Comparison of ENCODE assay signal across 7 mouse cellular contexts in genomic region chr11:75459751-75460102, GRCm38 (mm10). TPM values are rescaled to one million over a fixed set of nuclear protein-coding genes. Genes with fewer than 3 reads are reported as not detected.
DNase-seq lines count a peak whose midpoint lies in the region; ATAC-seq lines count a peak whose summit lies in the region.

No protein-coding gene starts in this region.

- no peaks in the 10 kb centered on the region for H3K36me3 ChIP-seq in neural tube, embryonic 11.5 days (ENCODE audit: control insufficient read depth, insufficient read depth, low read length)
- no peaks in the 10 kb centered on the region for H3K36me3 ChIP-seq in forebrain, embryonic 12.5 days (replicated peaks)
- H3K36me3 ChIP-seq in limb, embryonic 15.5 days, result peaks cover 3% of the 10 kb centered on the region
- no peaks in the 10 kb centered on the region; the same call in 1 of the 2 replicates for H3K36me3 ChIP-seq in stomach, embryonic 14.5 days (ENCODE audit: control insufficient read depth, insufficient read depth, low read length)

- peak overlapping the region; percentile 54 for H3K27ac ChIP-seq in neural tube, embryonic 11.5 days (ENCODE audit: low read depth, low read length)
- peak overlapping the region; percentile 94 for H3K27ac ChIP-seq in forebrain, embryonic 12.5 days
- H3K27ac ChIP-seq in limb, embryonic 15.5 days, result peak overlapping the region; percentile 97
- H3K27ac ChIP-seq in stomach, embryonic 14.5 days (ENCODE audit: low read length), result peak overlapping the region; percentile 97

- peak overlapping the region; percentile 92 for H3K4me2 ChIP-seq in neural tube, embryonic 11.5 days (ENCODE audit: low read depth)
- peak overlapping the region; percentile 97 for H3K4me2 ChIP-seq in forebrain, embryonic 12.5 days
- peak overlapping the region; percentile 70; the same call in 1 of the 2 replicates for H3K4me2 ChIP-seq in limb, embryonic 15.5 days
- peak overlapping the region; percentile 82 for H3K4me2 ChIP-seq in stomach, embryonic 14.5 days (replicated peaks; ENCODE audit: low read depth, low read length)

- H3K9ac ChIP-seq in neural tube, embryonic 11.5 days (ENCODE audit: low read length), result no peak overlapping the region
- H3K9ac ChIP-seq in forebrain, embryonic 12.5 days, result peak overlapping the region; percentile 36; the same call in 1 of the 2 replicates
- no peak overlapping the region for H3K9ac ChIP-seq in limb, embryonic 15.5 days
- H3K9ac ChIP-seq in stomach, embryonic 14.5 days (replicated peaks; ENCODE audit: low read depth, low read length), result no peak overlapping the region

- no peaks in the 10 kb centered on the region for H3K9me3 ChIP-seq in neural tube, embryonic 11.5 days (ENCODE audit: control insufficient read depth, low read length)
- no peaks in the 10 kb centered on the region for H3K9me3 ChIP-seq in forebrain, embryonic 12.5 days
- no peaks in the 10 kb centered on the region for H3K9me3 ChIP-seq in limb, embryonic 15.5 days
- no peaks in the 10 kb centered on the region for H3K9me3 ChIP-seq in stomach, embryonic 14.5 days (ENCODE audit: control insufficient read depth, low read depth, low read length)

- no peak for DNase-seq in neural tube, embryonic 11.5 days (ENCODE audit: low spot score)
- DNase-seq in neural tube, embryonic 10.5 days (ENCODE audit: extremely low spot score, low spot score), result no peak
- DNase-seq in embryo, embryonic 10 days (ENCODE audit: low spot score), result no peak
- no peak for DNase-seq in left cerebral cortex, postnatal 4 days

- intact Hi-C loops in left cerebral cortex, postnatal 4 days (cut with DNase I), result loop anchor here (5.0 kb wide), 1 partner anchor 277 kb away; no protein-coding TSS in a partner anchor

- 25% methylated on average over 5 of the region's 5 CpGs for WGBS in neural tube, embryonic 11.5 days
- WGBS in forebrain, embryonic 12.5 days, result 29% methylated on average over 5 of the region's 5 CpGs
- 33% methylated on average over 5 of the region's 5 CpGs for WGBS in limb, embryonic 15.5 days
- WGBS in stomach, embryonic 14.5 days, result 29% methylated on average over 5 of the region's 5 CpGs

- ATAC-seq in neural tube, embryonic 11.5 days (ENCODE audit: insufficient read depth, low FRiP score, low TSS enrichment), result no peak
- ATAC-seq in forebrain, embryonic 12.5 days (ENCODE audit: low FRiP score), result no peak
- no peak for ATAC-seq in limb, embryonic 15.5 days (ENCODE audit: insufficient number of reproducible peaks, low FRiP score, low TSS enrichment, low read depth)
- ATAC-seq in stomach, embryonic 14.5 days (ENCODE audit: insufficient number of reproducible peaks, insufficient read depth, low FRiP score, low read depth), result no peak

- H3K4me1 ChIP-seq in neural tube, embryonic 11.5 days (ENCODE audit: control insufficient read depth, insufficient read depth, low read length), result peaks cover 23% of the 10 kb centered on the region
- H3K4me1 ChIP-seq in forebrain, embryonic 12.5 days, result peaks cover 32% of the 10 kb centered on the region
- H3K4me1 ChIP-seq in limb, embryonic 15.5 days, result peaks cover 45% of the 10 kb centered on the region
- H3K4me1 ChIP-seq in stomach, embryonic 14.5 days (ENCODE audit: control insufficient read depth, insufficient read depth, low read length), result peaks cover 33% of the 10 kb centered on the region

- H3K4me3 ChIP-seq in neural tube, embryonic 11.5 days (ENCODE audit: low read depth, low read length), result 0 out of 2 replicates have a peak overlapping the region, but pooled peaks have one; percentile 46
- peak overlapping the region; percentile 72 for H3K4me3 ChIP-seq in forebrain, embryonic 12.5 days (replicated peaks)
- H3K4me3 ChIP-seq in limb, embryonic 15.5 days, result no peak overlapping the region
- H3K4me3 ChIP-seq in stomach, embryonic 14.5 days (ENCODE audit: low read depth, low read length), result peak overlapping the region; percentile 79; the same call in 1 of the 2 replicates

- H3K27me3 ChIP-seq in neural tube, embryonic 11.5 days (ENCODE audit: control insufficient read depth, insufficient read depth, low read length), result no peaks in the 10 kb centered on the region
- H3K27me3 ChIP-seq in forebrain, embryonic 12.5 days, result peaks cover 7% of the 10 kb centered on the region; the same call in 1 of the 2 replicates
- no peaks in the 10 kb centered on the region for H3K27me3 ChIP-seq in limb, embryonic 15.5 days
- no peaks in the 10 kb centered on the region for H3K27me3 ChIP-seq in stomach, embryonic 14.5 days (ENCODE audit: control insufficient read depth, insufficient read depth, low read length)

RNA-seq across cellular contexts. Expression of gene Tlcd2, which starts 1.8 kb away (rescaled TPM):
- polyA plus RNA-seq in neural tube, embryonic 11.5 days (2014; fragmentation: Nextera tagmentation; extraction: Ambion mirVana), result 8.7 and 11.0 TPM in 2 replicates
- 4.9 and 7.1 TPM in 2 replicates for polyA plus RNA-seq in forebrain, embryonic 12.5 days (2016; fragmentation: Nextera tagmentation; extraction: Ambion mirVana)
- polyA plus RNA-seq in limb, embryonic 15.5 days (2015; fragmentation: Nextera tagmentation; extraction: Ambion mirVana), result 28.2 and 30.8 TPM in 2 replicates
- 23.3 and 26.3 TPM in 2 replicates for polyA plus RNA-seq in stomach, embryonic 14.5 days (2014; fragmentation: Nextera tagmentation; extraction: Ambion mirVana)
- under 1 TPM; 0.80 to 0.95 TPM for total RNA-seq in left cerebral cortex, postnatal 4 days (2021)

RNA-seq across cellular contexts. Expression of gene Wdr81, which starts 5.2 kb away (rescaled TPM):
- polyA plus RNA-seq in neural tube, embryonic 11.5 days (2014; fragmentation: Nextera tagmentation; extraction: Ambion mirVana), result 5.3 and 6.2 TPM in 2 replicates
- polyA plus RNA-seq in forebrain, embryonic 12.5 days (2016; fragmentation: Nextera tagmentation; extraction: Ambion mirVana), result 7.2 and 8.7 TPM in 2 replicates
- 5.8 and 6.5 TPM in 2 replicates for polyA plus RNA-seq in limb, embryonic 15.5 days (2015; fragmentation: Nextera tagmentation; extraction: Ambion mirVana)
- polyA plus RNA-seq in stomach, embryonic 14.5 days (2014; fragmentation: Nextera tagmentation; extraction: Ambion mirVana), result 4.6 and 5.1 TPM in 2 replicates
- 10 to 100 TPM; 17.6 to 19.1 TPM for total RNA-seq in left cerebral cortex, postnatal 4 days (2021)

RNA-seq across cellular contexts. Expression of gene Serpinf2, which starts 20.3 kb away (rescaled TPM):
- 0.15 and 0.17 TPM in 2 replicates for polyA plus RNA-seq in neural tube, embryonic 11.5 days (2014; fragmentation: Nextera tagmentation; extraction: Ambion mirVana)
- not detected in 2 replicates for polyA plus RNA-seq in forebrain, embryonic 12.5 days (2016; fragmentation: Nextera tagmentation; extraction: Ambion mirVana)
- polyA plus RNA-seq in limb, embryonic 15.5 days (2015; fragmentation: Nextera tagmentation; extraction: Ambion mirVana), result 0.12 and 1.6 TPM in 2 replicates
- polyA plus RNA-seq in stomach, embryonic 14.5 days (2014; fragmentation: Nextera tagmentation; extraction: Ambion mirVana), result 14.9 and 17.2 TPM in 2 replicates
- total RNA-seq in left cerebral cortex, postnatal 4 days (2021), result under 1 TPM in 1 of 2 experiments, not detected in 1; 0.26 TPM

RNA-seq across cellular contexts. Expression of gene Prpf8, which starts 26.9 kb away (rescaled TPM):
- polyA plus RNA-seq in neural tube, embryonic 11.5 days (2014; fragmentation: Nextera tagmentation; extraction: Ambion mirVana), result 113 and 123 TPM in 2 replicates
- 87.9 and 92.6 TPM in 2 replicates for polyA plus RNA-seq in forebrain, embryonic 12.5 days (2016; fragmentation: Nextera tagmentation; extraction: Ambion mirVana)
- 44.4 and 49.5 TPM in 2 replicates for polyA plus RNA-seq in limb, embryonic 15.5 days (2015; fragmentation: Nextera tagmentation; extraction: Ambion mirVana)
- 79.7 and 79.8 TPM in 2 replicates for polyA plus RNA-seq in stomach, embryonic 14.5 days (2014; fragmentation: Nextera tagmentation; extraction: Ambion mirVana)
- total RNA-seq in left cerebral cortex, postnatal 4 days (2021), result 100 to 1,000 TPM; 136 to 137 TPM

RNA-seq across cellular contexts. Expression of gene Serpinf1, which starts 37.2 kb away (rescaled TPM):
- polyA plus RNA-seq in neural tube, embryonic 11.5 days (2014; fragmentation: Nextera tagmentation; extraction: Ambion mirVana), result 84.0 and 87.0 TPM in 2 replicates
- polyA plus RNA-seq in forebrain, embryonic 12.5 days (2016; fragmentation: Nextera tagmentation; extraction: Ambion mirVana), result 35.8 and 44.7 TPM in 2 replicates
- 296 and 333 TPM in 2 replicates for polyA plus RNA-seq in limb, embryonic 15.5 days (2015; fragmentation: Nextera tagmentation; extraction: Ambion mirVana)
- 54.2 and 59.0 TPM in 2 replicates for polyA plus RNA-seq in stomach, embryonic 14.5 days (2014; fragmentation: Nextera tagmentation; extraction: Ambion mirVana)
- total RNA-seq in left cerebral cortex, postnatal 4 days (2021), result 10 to 100 TPM; 15.1 to 19.9 TPM
